Mouse (Mus musculus): Measurements from ENCODE around the gene Defb48. TPM values are rescaled to one million over a fixed set of nuclear protein-coding genes. Genes with fewer than 3 reads are reported as not detected.

The Defb48 gene
- not detected in 2 replicates for polyA plus RNA-seq (2015; fragmentation: Nextera tagmentation; extraction: Ambion mirVana)

GRCm38 (mm10) chr14:62984410-62984809, at the start of gene Defb48:
TSS of gene Defb48 (minus strand) at chr14:62984510.

GRCm38 (mm10) chr14:63011471-63011870, 27.2 kb upstream of the Defb48 start, which contains the start of gene Defb43:
TSS of gene Defb43 (plus strand) at chr14:63011771.

GRCm38 (mm10) chr14:62997777-62998176, 13.5 kb upstream of the Defb48 start, which contains the start of gene Defb47:
TSS of gene Defb47 (plus strand) at chr14:62998077.

Other genes with a start within 250 kb of the Defb48 start
- gene Ints6, start 223.3 kb downstream of the Defb48 start, polyA plus RNA-seq (2015; fragmentation: Nextera tagmentation; extraction: Ambion mirVana), result 12.4 and 12.8 TPM in 2 replicates
- 4.6 and 5.1 TPM in 2 replicates for gene Wdfy2, start 146.8 kb downstream of the Defb48 start, polyA plus RNA-seq (2015; fragmentation: Nextera tagmentation; extraction: Ambion mirVana)
- gene Defb47, start 13.6 kb upstream of the Defb48 start, polyA plus RNA-seq (2015; fragmentation: Nextera tagmentation; extraction: Ambion mirVana), result not detected in 2 replicates
- not detected in 2 replicates for gene Defb43, start 27.3 kb upstream of the Defb48 start, polyA plus RNA-seq (2015; fragmentation: Nextera tagmentation; extraction: Ambion mirVana)
- gene Defb42, start 62.5 kb upstream of the Defb48 start, polyA plus RNA-seq (2015; fragmentation: Nextera tagmentation; extraction: Ambion mirVana), result 0.71 and 0.79 TPM in 2 replicates
- gene Defb30, start 65.5 kb upstream of the Defb48 start, polyA plus RNA-seq (2015; fragmentation: Nextera tagmentation; extraction: Ambion mirVana), result not detected in 2 replicates

Data from neural tube, postnatal 0 days (tissue).